Mouse (Mus musculus): ENCODE measurements at regions not wholly inside any gene's neighbourhood (a gene's known extent, or its start where the extent isn't known, plus 50 kb on each side); places are given as distances from the start of the nearest gene placed in this dataset.

- no peak for ATAC-seq
- no peak overlapping the region for H3K9ac ChIP-seq (ENCODE audit: low read depth, low read length)
These were observed 172.7 kb upstream of the Hes1 start for GRCm38 (mm10) chr16:29891472-29891871.

DNA sequence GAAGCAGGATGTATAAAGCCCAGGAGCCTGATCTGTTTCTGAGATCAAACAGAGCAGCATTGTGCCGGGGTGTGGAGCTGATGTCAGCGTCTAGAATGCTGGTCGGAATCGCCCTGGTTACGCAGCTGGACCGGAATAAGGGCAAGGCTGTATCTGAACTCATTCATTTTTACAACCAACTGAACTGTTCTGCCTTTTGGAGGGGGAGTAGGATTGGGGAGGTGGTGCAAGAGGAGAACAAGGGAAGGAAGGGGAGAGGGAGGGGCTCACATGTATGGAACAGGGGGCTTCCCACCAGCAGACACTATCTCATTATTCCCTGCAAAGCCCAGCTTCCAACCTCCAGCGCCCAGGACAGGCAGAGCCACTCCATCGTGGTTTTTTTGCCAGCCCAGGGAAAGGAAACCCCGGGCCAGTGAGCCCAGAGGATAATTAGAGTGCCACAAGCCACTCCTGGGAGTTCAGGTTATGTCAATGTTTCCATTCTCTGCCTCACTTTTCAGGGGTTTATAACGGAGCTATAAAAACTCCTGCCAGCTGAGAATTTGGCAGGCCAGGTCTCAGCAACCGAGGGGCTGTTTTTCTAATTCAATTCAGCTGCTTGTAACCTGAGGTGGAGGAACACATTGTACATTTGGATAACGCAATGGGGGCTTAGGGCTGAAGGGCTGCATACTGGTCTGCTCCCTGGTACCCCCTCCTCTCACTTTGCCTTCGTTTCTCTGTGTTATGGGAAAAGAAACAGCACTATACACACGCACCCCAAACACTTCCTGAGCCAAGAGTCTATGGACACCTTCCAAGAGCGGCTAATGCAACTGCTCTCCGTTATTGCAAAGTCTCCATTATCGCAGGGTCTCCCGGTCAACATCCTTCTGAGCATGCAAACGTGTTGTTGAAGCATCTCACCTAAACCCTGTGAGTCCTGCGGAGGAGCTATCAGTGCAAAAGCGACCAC is 170.0 kb upstream of the Hes1 start:
- Histone ChIP-seq H3K36me3 (ENCODE audit: control insufficient read depth, insufficient read depth, low read length) (no peaks in the 10 kb centered on the region), H3K4me2 (ENCODE audit: low read length) (peak overlapping the region; percentile 25; the same call in 1 of the 2 replicates), H3K9ac (ENCODE audit: low read depth, low read length) (no peak overlapping the region), H3K4me3 (ENCODE audit: low read depth, low read length) (no peak overlapping the region), H3K9me3 (replicated peaks; ENCODE audit: control insufficient read depth, low read length, poor library complexity, severe bottlenecking) (no peaks in the 10 kb centered on the region), H3K27me3 (ENCODE audit: control insufficient read depth, insufficient read depth, low read depth, low read length) (no peaks in the 10 kb centered on the region; the same call in 1 of the 2 replicates), H3K27ac (ENCODE audit: low read length) (peak overlapping the region; percentile 42; the same call in 1 of the 2 replicates), H3K4me1 (ENCODE audit: control insufficient read depth, insufficient read depth, low read length) (peaks cover 9% of the 10 kb centered on the region; the same call in 1 of the 2 replicates)
- 27% methylated on average over 21 of the region's 21 CpGs for WGBS
- ATAC-seq: peak; percentile 76

More at GRCm38 (mm10) chr16:29891472-29891871, 172.7 kb upstream of the Hes1 start:
- Histone ChIP-seq H3K27ac (ENCODE audit: low read length) (no peak overlapping the region), H3K9me3 (replicated peaks; ENCODE audit: control insufficient read depth, low read length, poor library complexity, severe bottlenecking) (no peaks in the 10 kb centered on the region), H3K4me1 (ENCODE audit: control insufficient read depth, insufficient read depth, low read length) (peaks cover 9% of the 10 kb centered on the region; the same call in 1 of the 2 replicates), H3K4me3 (ENCODE audit: low read depth, low read length) (no peak overlapping the region), H3K36me3 (ENCODE audit: control insufficient read depth, insufficient read depth, low read length) (no peaks in the 10 kb centered on the region), H3K4me2 (ENCODE audit: low read length) (no peak overlapping the region), H3K27me3 (ENCODE audit: control insufficient read depth, insufficient read depth, low read depth, low read length) (no peaks in the 10 kb centered on the region; the same call in 1 of the 2 replicates)
- WGBS: 64% methylated on average over 7 of the region's 7 CpGs

- 90% methylated on average over 4 of the region's 4 CpGs for WGBS
- Histone ChIP-seq H3K4me1 (ENCODE audit: control insufficient read depth, insufficient read depth, low read length) (peaks cover 9% of the 10 kb centered on the region; the same call in 1 of the 2 replicates), H3K4me2 (ENCODE audit: low read length) (no peak overlapping the region), H3K27me3 (ENCODE audit: control insufficient read depth, insufficient read depth, low read depth, low read length) (no peaks in the 10 kb centered on the region; the same call in 1 of the 2 replicates), H3K36me3 (ENCODE audit: control insufficient read depth, insufficient read depth, low read length) (no peaks in the 10 kb centered on the region), H3K9me3 (replicated peaks; ENCODE audit: control insufficient read depth, low read length, poor library complexity, severe bottlenecking) (no peaks in the 10 kb centered on the region), H3K27ac (ENCODE audit: low read length) (no peak overlapping the region), H3K4me3 (ENCODE audit: low read depth, low read length) (no peak overlapping the region), H3K9ac (ENCODE audit: low read depth, low read length) (no peak overlapping the region)
- no peak for ATAC-seq
These were observed 167.8 kb upstream of the Hes1 start for GRCm38 (mm10) chr16:29896393-29896792.

GRCm38 (mm10) chr16:29903510-29903909 is 160.7 kb upstream of the Hes1 start:
- no peak for ATAC-seq
- Histone ChIP-seq H3K4me3 (ENCODE audit: low read depth, low read length) (no peak overlapping the region), H3K9ac (ENCODE audit: low read depth, low read length) (no peak overlapping the region)

DNA sequence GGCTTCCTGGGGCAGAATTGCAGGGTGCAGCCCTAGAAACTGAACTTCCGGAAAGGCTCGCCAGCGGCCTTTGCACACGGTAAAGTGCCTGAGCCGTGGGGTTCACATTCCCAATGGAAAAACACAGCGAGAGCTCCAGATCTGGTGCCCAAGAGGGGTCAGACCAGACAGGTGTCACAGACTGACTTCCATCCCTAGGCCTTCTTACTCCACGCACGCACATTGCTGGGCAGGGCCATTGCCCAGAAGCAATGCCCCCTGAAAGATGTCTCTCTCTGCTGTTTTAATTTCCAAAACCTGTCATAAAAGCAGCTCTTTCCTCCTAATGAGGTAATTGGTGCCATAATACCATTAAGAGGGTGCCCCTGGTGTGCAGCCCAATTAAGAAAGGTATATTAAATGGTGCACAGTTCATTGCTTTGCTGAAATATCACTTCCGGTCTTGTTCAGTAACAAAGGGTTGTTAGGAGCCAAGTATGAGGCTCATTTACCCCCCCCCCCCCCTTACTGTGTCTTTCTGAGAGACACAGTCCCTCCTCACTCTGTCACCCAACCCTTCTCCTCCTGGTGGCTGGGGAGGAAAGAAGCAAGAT is 159.9 kb upstream of the Hes1 start:
- Histone ChIP-seq H3K27me3 (ENCODE audit: control insufficient read depth, insufficient read depth, low read depth, low read length) (peaks cover 2% of the 10 kb centered on the region; the same call in 1 of the 2 replicates), H3K4me1 (ENCODE audit: control insufficient read depth, insufficient read depth, low read length) (no peaks in the 10 kb centered on the region; the same call in 1 of the 2 replicates), H3K27ac (ENCODE audit: low read length) (no peak overlapping the region), H3K36me3 (ENCODE audit: control insufficient read depth, insufficient read depth, low read length) (no peaks in the 10 kb centered on the region), H3K4me3 (ENCODE audit: low read depth, low read length) (no peak overlapping the region), H3K9me3 (replicated peaks; ENCODE audit: control insufficient read depth, low read length, poor library complexity, severe bottlenecking) (no peaks in the 10 kb centered on the region), H3K4me2 (ENCODE audit: low read length) (no peak overlapping the region), H3K9ac (ENCODE audit: low read depth, low read length) (no peak overlapping the region)
- no peak for ATAC-seq
- 76% methylated on average over 9 of the region's 9 CpGs for WGBS

More at GRCm38 (mm10) chr16:29903510-29903909, 160.7 kb upstream of the Hes1 start:
- Histone ChIP-seq H3K27me3 (ENCODE audit: control insufficient read depth, insufficient read depth, low read depth, low read length) (peaks cover 2% of the 10 kb centered on the region; the same call in 1 of the 2 replicates), H3K4me2 (ENCODE audit: low read length) (no peak overlapping the region), H3K27ac (ENCODE audit: low read length) (no peak overlapping the region), H3K4me1 (ENCODE audit: control insufficient read depth, insufficient read depth, low read length) (no peaks in the 10 kb centered on the region; the same call in 1 of the 2 replicates), H3K9me3 (replicated peaks; ENCODE audit: control insufficient read depth, low read length, poor library complexity, severe bottlenecking) (no peaks in the 10 kb centered on the region), H3K36me3 (ENCODE audit: control insufficient read depth, insufficient read depth, low read length) (no peaks in the 10 kb centered on the region)
- 65% methylated on average over 8 of the region's 8 CpGs for WGBS

DNA sequence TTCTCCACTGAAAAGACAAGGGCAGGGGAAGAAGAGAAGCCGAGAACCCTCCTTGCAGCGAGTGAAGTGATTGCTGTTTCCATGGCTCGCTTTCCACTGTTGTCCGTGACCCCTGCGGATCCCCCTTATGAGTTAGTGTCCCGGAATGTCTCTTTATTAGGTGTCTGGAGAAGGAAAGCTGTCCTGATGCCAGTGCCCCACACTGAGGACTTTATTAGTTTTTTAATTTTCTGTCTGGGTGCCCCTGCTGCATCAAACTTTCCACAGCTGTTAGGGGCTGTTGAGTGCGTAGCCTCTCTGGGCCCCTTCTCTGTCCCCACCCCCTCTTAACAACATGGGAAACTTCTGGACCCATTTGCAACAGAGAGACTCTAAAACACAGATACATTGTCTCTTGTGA is 156.9 kb upstream of the Hes1 start:
- Histone ChIP-seq H3K27me3 (ENCODE audit: control insufficient read depth, insufficient read depth, low read depth, low read length) (peaks cover 2% of the 10 kb centered on the region; the same call in 1 of the 2 replicates), H3K9ac (ENCODE audit: low read depth, low read length) (no peak overlapping the region), H3K9me3 (replicated peaks; ENCODE audit: control insufficient read depth, low read length, poor library complexity, severe bottlenecking) (no peaks in the 10 kb centered on the region), H3K4me1 (ENCODE audit: control insufficient read depth, insufficient read depth, low read length) (no peaks in the 10 kb centered on the region; the same call in 1 of the 2 replicates), H3K36me3 (ENCODE audit: control insufficient read depth, insufficient read depth, low read length) (no peaks in the 10 kb centered on the region), H3K4me2 (ENCODE audit: low read length) (no peak overlapping the region), H3K4me3 (ENCODE audit: low read depth, low read length) (no peak overlapping the region), H3K27ac (ENCODE audit: low read length) (no peak overlapping the region)
- 60% methylated on average over 7 of the region's 7 CpGs for WGBS
- ATAC-seq: no peak

DNA sequence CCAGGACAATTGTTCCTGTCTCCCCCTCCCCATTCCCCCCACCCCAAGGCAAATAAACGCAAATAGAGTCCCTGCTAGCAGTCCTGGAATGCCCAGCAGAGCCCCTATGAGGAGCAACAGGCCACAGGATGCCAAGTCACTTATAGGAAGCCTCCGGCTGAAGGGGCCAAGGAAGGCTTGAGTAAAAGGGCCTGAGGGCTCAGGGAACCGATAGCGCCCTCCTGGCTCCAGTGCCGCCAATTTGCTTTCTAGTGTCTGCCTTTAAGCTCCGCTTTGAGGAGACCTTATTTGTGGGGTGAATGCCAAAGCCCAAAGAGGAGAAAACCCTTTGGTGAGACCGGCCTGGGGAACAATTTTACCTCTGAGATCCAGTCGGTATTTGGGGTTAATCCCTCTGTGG is 156.2 kb upstream of the Hes1 start:
- no peak overlapping the region for H3K9ac ChIP-seq (ENCODE audit: low read depth, low read length)
- H3K9me3 ChIP-seq (replicated peaks; ENCODE audit: control insufficient read depth, low read length, poor library complexity, severe bottlenecking): no peaks in the 10 kb centered on the region
- no peak for ATAC-seq
- no peaks in the 10 kb centered on the region for H3K36me3 ChIP-seq (ENCODE audit: control insufficient read depth, insufficient read depth, low read length)
- 18% methylated on average over 8 of the region's 8 CpGs for WGBS
- H3K27ac ChIP-seq (ENCODE audit: low read length): no peak overlapping the region
- H3K4me2 ChIP-seq (ENCODE audit: low read length): no peak overlapping the region
- no peaks in the 10 kb centered on the region; the same call in 1 of the 2 replicates for H3K4me1 ChIP-seq (ENCODE audit: control insufficient read depth, insufficient read depth, low read length)
- peaks cover 2% of the 10 kb centered on the region; the same call in 1 of the 2 replicates for H3K27me3 ChIP-seq (ENCODE audit: control insufficient read depth, insufficient read depth, low read depth, low read length)
- no peak overlapping the region for H3K4me3 ChIP-seq (ENCODE audit: low read depth, low read length)

- Histone ChIP-seq H3K9me3 (replicated peaks; ENCODE audit: control insufficient read depth, low read length, poor library complexity, severe bottlenecking) (no peaks in the 10 kb centered on the region), H3K27ac (ENCODE audit: low read length) (no peak overlapping the region), H3K4me3 (ENCODE audit: low read depth, low read length) (no peak overlapping the region), H3K4me1 (ENCODE audit: control insufficient read depth, insufficient read depth, low read length) (no peaks in the 10 kb centered on the region; the same call in 1 of the 2 replicates), H3K27me3 (ENCODE audit: control insufficient read depth, insufficient read depth, low read depth, low read length) (peaks cover 2% of the 10 kb centered on the region; the same call in 1 of the 2 replicates), H3K4me2 (ENCODE audit: low read length) (no peak overlapping the region), H3K36me3 (ENCODE audit: control insufficient read depth, insufficient read depth, low read length) (no peaks in the 10 kb centered on the region), H3K9ac (ENCODE audit: low read depth, low read length) (no peak overlapping the region)
- no peak for ATAC-seq
- 51% methylated on average over 5 of the region's 5 CpGs for WGBS
These were observed 154.2 kb upstream of the Hes1 start for GRCm38 (mm10) chr16:29909923-29910465.

All from midbrain, embryonic 16.5 days (tissue).